8 mouse cellular contexts compared by ENCODE assay signal in genomic region chr19:6278439-6279073, GRCm38 (mm10). TPM values are rescaled to one million over a fixed set of nuclear protein-coding genes. Genes with fewer than 3 reads are reported as not detected.
DNase-seq lines count a peak whose midpoint lies in the region; ATAC-seq and TF ChIP-seq lines count a peak whose summit lies in the region.

No protein-coding gene starts in this region.

- no peaks in the 10 kb centered on the region for H3K9me3 ChIP-seq in embryonic facial prominence, embryonic 14.5 days (ENCODE audit: control insufficient read depth, low read length)
- no peaks in the 10 kb centered on the region for H3K9me3 ChIP-seq in limb, embryonic 13.5 days
- H3K9me3 ChIP-seq in neural tube, embryonic 12.5 days: no peaks in the 10 kb centered on the region

- H3K4me1 ChIP-seq in kidney, adult 2 months (ENCODE audit: control insufficient read depth, insufficient read depth, low read length): peaks cover 46% of the 10 kb centered on the region
- peaks cover 27% of the 10 kb centered on the region for H3K4me1 ChIP-seq in embryonic facial prominence, embryonic 14.5 days (ENCODE audit: control insufficient read depth, insufficient read depth, low read length)
- peaks cover 38% of the 10 kb centered on the region for H3K4me1 ChIP-seq in limb, embryonic 13.5 days
- peaks cover 32% of the 10 kb centered on the region for H3K4me1 ChIP-seq in neural tube, embryonic 12.5 days

- 11% methylated on average over 6 of the region's 6 CpGs for WGBS in kidney, adult 2 months
- 35% methylated on average over 6 of the region's 6 CpGs for WGBS in embryonic facial prominence, embryonic 14.5 days
- WGBS in limb, embryonic 13.5 days: 30% methylated on average over 6 of the region's 6 CpGs
- 35% methylated on average over 6 of the region's 6 CpGs for WGBS in neural tube, embryonic 12.5 days

- TF ChIP-seq CTCF in kidney, adult 2 months (conservative IDR thresholded peaks at IDR 0.05; ENCODE audit: insufficient read depth, insufficient read length, low read depth, low read length): no peak

- TF ChIP-seq POLR2A in kidney, adult 2 months (IDR thresholded peaks at IDR 0.05; ENCODE audit: low read depth, low read length): no peak

- H3K27me3 ChIP-seq in kidney, adult 2 months (replicated peaks; ENCODE audit: control insufficient read depth, insufficient read depth, low read length): no peaks in the 10 kb centered on the region
- H3K27me3 ChIP-seq in embryonic facial prominence, embryonic 14.5 days (replicated peaks; ENCODE audit: control insufficient read depth, insufficient read depth, low read length): no peaks in the 10 kb centered on the region
- H3K27me3 ChIP-seq in limb, embryonic 13.5 days: no peaks in the 10 kb centered on the region
- H3K27me3 ChIP-seq in neural tube, embryonic 12.5 days (replicated peaks): no peaks in the 10 kb centered on the region

- H3K27ac ChIP-seq in kidney, adult 2 months (ENCODE audit: insufficient read depth, low read depth, low read length): peak overlapping the region; percentile 69
- H3K27ac ChIP-seq in embryonic facial prominence, embryonic 14.5 days (replicated peaks; ENCODE audit: low read depth, low read length): peak overlapping the region; percentile 57
- peak overlapping the region; percentile 72 for H3K27ac ChIP-seq in limb, embryonic 13.5 days
- H3K27ac ChIP-seq in neural tube, embryonic 12.5 days: no peak overlapping the region

- H3K4me2 ChIP-seq in embryonic facial prominence, embryonic 14.5 days (ENCODE audit: low read depth, low read length): peak overlapping the region; percentile 96
- H3K4me2 ChIP-seq in limb, embryonic 13.5 days (replicated peaks): peak overlapping the region; percentile 88
- peak overlapping the region; percentile 88 for H3K4me2 ChIP-seq in neural tube, embryonic 12.5 days (replicated peaks)

- peak overlapping the region; percentile 87 for H3K9ac ChIP-seq in embryonic facial prominence, embryonic 14.5 days (ENCODE audit: low read depth, low read length)
- H3K9ac ChIP-seq in limb, embryonic 13.5 days: peak overlapping the region; percentile 89
- peak overlapping the region; percentile 87 for H3K9ac ChIP-seq in neural tube, embryonic 12.5 days

- no peak for ATAC-seq in embryonic facial prominence, embryonic 14.5 days (ENCODE audit: low read depth)
- ATAC-seq in limb, embryonic 13.5 days (ENCODE audit: low FRiP score, low read depth): no peak
- no peak for ATAC-seq in neural tube, embryonic 12.5 days (ENCODE audit: low FRiP score, low read depth)

- DNase-seq in kidney, adult 2 months: no peak
- DNase-seq in kidney, postnatal 25 days: no peak
- no peak for DNase-seq in embryonic facial prominence, embryonic 14.5 days (ENCODE audit: low spot score)
- no peak for DNase-seq in embryo, embryonic 10 days (ENCODE audit: low spot score)
- DNase-seq in retina, postnatal 1 day: no peak
- DNase-seq in spleen, postnatal 4 days (ENCODE audit: low spot score in 2 of 2): no peak

- H3K36me3 ChIP-seq in kidney, adult 2 months (ENCODE audit: control insufficient read depth, insufficient read depth, low read length): no peaks in the 10 kb centered on the region; the same call in 1 of the 2 replicates
- H3K36me3 ChIP-seq in embryonic facial prominence, embryonic 14.5 days (ENCODE audit: control insufficient read depth, insufficient read depth, low read length): peaks cover 38% of the 10 kb centered on the region
- peaks cover 45% of the 10 kb centered on the region for H3K36me3 ChIP-seq in limb, embryonic 13.5 days
- H3K36me3 ChIP-seq in neural tube, embryonic 12.5 days: peaks cover 35% of the 10 kb centered on the region

- H3K4me3 ChIP-seq in kidney, adult 2 months (ENCODE audit: insufficient read depth, low read depth, low read length): peak overlapping the region; percentile 90
- H3K4me3 ChIP-seq in embryonic facial prominence, embryonic 14.5 days (ENCODE audit: low read depth, low read length): peak overlapping the region; percentile 92
- H3K4me3 ChIP-seq in limb, embryonic 13.5 days: peak overlapping the region; percentile 87
- peak overlapping the region; percentile 86 for H3K4me3 ChIP-seq in neural tube, embryonic 12.5 days

RNA-seq across cellular contexts. Expression of gene Ehd1, which starts 2.0 kb away (rescaled TPM):
- polyA plus RNA-seq in kidney, adult 2 months (2012; rRNA removed): 224 and 317 TPM in 2 replicates
- polyA plus RNA-seq in embryonic facial prominence, embryonic 14.5 days (2014; fragmentation: Nextera tagmentation; extraction: Ambion mirVana): 68.4 and 68.6 TPM in 2 replicates
- polyA plus RNA-seq in limb, embryonic 13.5 days (2015; fragmentation: Nextera tagmentation; extraction: Ambion mirVana): 73.1 and 82.9 TPM in 2 replicates
- 87.2 and 96.4 TPM in 2 replicates for polyA plus RNA-seq in neural tube, embryonic 12.5 days (2016; fragmentation: Nextera tagmentation; extraction: Ambion mirVana)

RNA-seq across cellular contexts. Expression of gene Cdc42bpg, which starts 27.7 kb away (rescaled TPM):
- 26.6 and 31.1 TPM in 2 replicates for polyA plus RNA-seq in kidney, adult 2 months (2012; rRNA removed)
- 1.5 and 1.6 TPM in 2 replicates for polyA plus RNA-seq in embryonic facial prominence, embryonic 14.5 days (2014; fragmentation: Nextera tagmentation; extraction: Ambion mirVana)
- 0.52 and 0.70 TPM in 2 replicates for polyA plus RNA-seq in limb, embryonic 13.5 days (2015; fragmentation: Nextera tagmentation; extraction: Ambion mirVana)
- 0.27 and 0.60 TPM in 2 replicates for polyA plus RNA-seq in neural tube, embryonic 12.5 days (2016; fragmentation: Nextera tagmentation; extraction: Ambion mirVana)

RNA-seq across cellular contexts. Expression of gene Atg2a, which starts 37.1 kb away (rescaled TPM):
- 27.4 and 33.2 TPM in 2 replicates for polyA plus RNA-seq in kidney, adult 2 months (2012; rRNA removed)
- polyA plus RNA-seq in embryonic facial prominence, embryonic 14.5 days (2014; fragmentation: Nextera tagmentation; extraction: Ambion mirVana): 10.6 and 11.1 TPM in 2 replicates
- 8.6 and 10.7 TPM in 2 replicates for polyA plus RNA-seq in limb, embryonic 13.5 days (2015; fragmentation: Nextera tagmentation; extraction: Ambion mirVana)
- 13.8 and 14.7 TPM in 2 replicates for polyA plus RNA-seq in neural tube, embryonic 12.5 days (2016; fragmentation: Nextera tagmentation; extraction: Ambion mirVana)

RNA-seq across cellular contexts. Expression of gene Ppp2r5b, which starts 42.9 kb away (rescaled TPM):
- 32.1 and 36.5 TPM in 2 replicates for polyA plus RNA-seq in kidney, adult 2 months (2012; rRNA removed)
- 35.1 and 36.5 TPM in 2 replicates for polyA plus RNA-seq in embryonic facial prominence, embryonic 14.5 days (2014; fragmentation: Nextera tagmentation; extraction: Ambion mirVana)
- 23.9 and 29.0 TPM in 2 replicates for polyA plus RNA-seq in limb, embryonic 13.5 days (2015; fragmentation: Nextera tagmentation; extraction: Ambion mirVana)
- 77.8 and 82.8 TPM in 2 replicates for polyA plus RNA-seq in neural tube, embryonic 12.5 days (2016; fragmentation: Nextera tagmentation; extraction: Ambion mirVana)

RNA-seq across cellular contexts. Expression of gene Gpha2, which starts 52.4 kb away (rescaled TPM):
- 0.16 and 0.65 TPM in 2 replicates for polyA plus RNA-seq in kidney, adult 2 months (2012; rRNA removed)
- polyA plus RNA-seq in embryonic facial prominence, embryonic 14.5 days (2014; fragmentation: Nextera tagmentation; extraction: Ambion mirVana): 3.3 and 4.1 TPM in 2 replicates
- polyA plus RNA-seq in limb, embryonic 13.5 days (2015; fragmentation: Nextera tagmentation; extraction: Ambion mirVana): 3.1 and 4.2 TPM in 2 replicates
- not detected in 2 replicates for polyA plus RNA-seq in neural tube, embryonic 12.5 days (2016; fragmentation: Nextera tagmentation; extraction: Ambion mirVana)

Comparison
In these comparisons a context has a peak if more than half of its experiments do, and no peak if none do; other contexts are left out.
1. RNA of gene Cdc42bpg, which starts 27.7 kb away (polyA plus RNA-seq): 26.6 to 31.1 TPM in kidney, adult 2 months; 1.5 to 1.6 TPM in embryonic facial prominence, embryonic 14.5 days, 0.52 to 0.70 TPM in limb, embryonic 13.5 days and 0.27 to 0.60 TPM in neural tube, embryonic 12.5 days; every median in the first group is over 10 times any median in the second.
2. Peak in every context shown above with its lines, with median percentiles within 50 percentile points of each other: H3K4me3 ChIP-seq, H3K4me2 ChIP-seq and H3K9ac ChIP-seq.